Mouse (Mus musculus) CH12.LX (cell line): ENCODE results near the gene Eml6. TPM values are rescaled to one million over a fixed set of nuclear protein-coding genes. Genes with fewer than 3 reads are reported as not detected.
"Not testable (repeated sequence)": the region's sequence is repeated elsewhere in the genome, so short reads cannot be mapped to it uniquely, and the experiment has no call there.

Experiments used
- DNase-seq: peaks from one replicate; pipeline ENCODE4 v3.0.0-alpha.2; 2013; ENCODE audit errors: extremely low read depth
- H3K27ac ChIP-seq: 2 replicates; pipeline ENCODE4 v1.5.1; 2012; ENCODE audit warnings: low read depth, mild to moderate bottlenecking, control low read depth, moderate library complexity; ENCODE audit not compliant: insufficient read depth
- H3K27me3 ChIP-seq: replicated peaks from 2 replicates; pipeline ENCODE3; 2012; ENCODE audit warnings: inconsistent platforms
- H3K36me3 ChIP-seq, 2 experiments: replicated peaks in 1 of 2; 2 replicates each; pipeline versions ENCODE3 to v1.6.1; 2012; ENCODE audit warnings: inconsistent platforms in 1 of 2, low read length in 1 of 2, mild to moderate bottlenecking in 1 of 2, mixed read lengths in 1 of 2, moderate library complexity in 1 of 2; ENCODE audit not compliant: control insufficient read depth in 1 of 2, insufficient read depth in 1 of 2
- H3K4me1 ChIP-seq, 2 experiments: 2 replicates each; pipeline ENCODE4 v1.6.1; 2012; ENCODE audit warnings: inconsistent platforms in 1 of 2, moderate library complexity in 1 of 2; ENCODE audit not compliant: insufficient read depth in 2 of 2, control insufficient read depth in 1 of 2
- H3K4me2 ChIP-seq: 2 replicates; pipeline ENCODE4 v1.6.1; 2012; ENCODE audit warnings: low read depth, mild to moderate bottlenecking, control low read depth; ENCODE audit not compliant: poor library complexity, insufficient read depth, severe bottlenecking
- H3K4me3 ChIP-seq, 3 experiments: fragments of 150-350 bp in 1 of 3; sonication (generic) in 1 of 3; replicated peaks in 1 of 3; 2 replicates each; pipeline versions ENCODE3 to v1.5.1; 2011 to 2012; ENCODE audit warnings: low read depth in 2 of 3, low read length in 2 of 3, mild to moderate bottlenecking in 2 of 3, moderate library complexity in 2 of 3, control low read depth in 1 of 3, improper control_type of control experiment in 1 of 3, inconsistent platforms in 1 of 3, mixed read lengths in 1 of 3; ENCODE audit not compliant: poor library complexity in 1 of 3
- H3K79me2 ChIP-seq: replicated peaks from 2 replicates; pipeline ENCODE4 v1.6.1; 2012; ENCODE audit warnings: mild to moderate bottlenecking, moderate library complexity; ENCODE audit not compliant: control insufficient read depth, poor library complexity, insufficient read depth, severe bottlenecking; ENCODE audit errors: extremely low read depth
- H3K9ac ChIP-seq: 2 replicates; pipeline ENCODE4 v1.6.1; 2012; ENCODE audit warnings: low read depth, mild to moderate bottlenecking, control low read depth, moderate library complexity; ENCODE audit not compliant: insufficient read depth
- H3K9me3 ChIP-seq: replicated peaks from 2 replicates; pipeline ENCODE3; 2012; ENCODE audit warnings: low read length, inconsistent platforms, mixed read lengths
- BHLHE40 ChIP-seq: IDR thresholded peaks from 2 replicates; pipeline ENCODE4 v1.6.1; 2011; ENCODE audit warnings: mild to moderate bottlenecking, low read depth, low read length, improper control_type of control experiment
- CHD2 ChIP-seq: IDR thresholded peaks from 2 replicates; pipeline ENCODE4 v1.6.1; 2011; ENCODE audit warnings: low read length, improper control_type of control experiment
- ELF1 ChIP-seq: IDR thresholded peaks from 2 replicates; pipeline ENCODE4 v1.6.1; 2014; ENCODE audit warnings: low read depth, mild to moderate bottlenecking, inconsistent platforms, low read length, improper control_type of control experiment
- EP300 ChIP-seq: IDR thresholded peaks from 2 replicates; pipeline ENCODE4 v1.6.1; 2011; ENCODE audit warnings: low read length, improper control_type of control experiment
- HCFC1 ChIP-seq: IDR thresholded peaks from 2 replicates; pipeline ENCODE4 v1.6.1; 2012; ENCODE audit warnings: low read depth, mild to moderate bottlenecking, inconsistent platforms, low read length, improper control_type of control experiment
- JUND ChIP-seq: conservative IDR thresholded peaks from 2 replicates; pipeline ENCODE4 v1.6.1; 2011; ENCODE audit warnings: low read depth, low read length, improper control_type of control experiment
- MAFK ChIP-seq: IDR thresholded peaks from 2 replicates; pipeline ENCODE4 v1.6.1; 2011; ENCODE audit warnings: low read length, improper control_type of control experiment; ENCODE audit not compliant: insufficient replicate concordance
- MAZ ChIP-seq: IDR thresholded peaks from 2 replicates; pipeline ENCODE4 v1.6.1; 2012; ENCODE audit warnings: low read depth, mild to moderate bottlenecking, inconsistent platforms, low read length, improper control_type of control experiment, moderate library complexity
- MXI1 ChIP-seq: IDR thresholded peaks from 2 replicates; pipeline ENCODE4 v1.6.1; 2011; ENCODE audit warnings: mild to moderate bottlenecking, low read depth, low read length, improper control_type of control experiment
- POLR2A ChIP-seq: IDR thresholded peaks from 2 replicates; pipeline ENCODE4 v1.6.1; 2011; ENCODE audit warnings: low read depth, mild to moderate bottlenecking, improper control_type of control experiment, low read length
- RAD21 ChIP-seq: IDR thresholded peaks from 2 replicates; pipeline ENCODE4 v1.6.1; 2011; ENCODE audit warnings: low read depth, mild to moderate bottlenecking, low read length, improper control_type of control experiment, moderate library complexity
- RCOR1 ChIP-seq: conservative IDR thresholded peaks from 2 replicates; pipeline ENCODE4 v1.6.1; 2012; ENCODE audit warnings: low read depth, mild to moderate bottlenecking, inconsistent platforms, low read length, improper control_type of control experiment
- SMC3 ChIP-seq: IDR thresholded peaks from 2 replicates; pipeline ENCODE4 v1.6.1; 2011; ENCODE audit warnings: low read depth, low read length, improper control_type of control experiment
- UBTF ChIP-seq: IDR thresholded peaks from 2 replicates; pipeline ENCODE4 v1.6.1; 2012; ENCODE audit warnings: low read depth, mild to moderate bottlenecking, inconsistent platforms, low read length, improper control_type of control experiment, moderate library complexity
- USF2 ChIP-seq: conservative IDR thresholded peaks from 2 replicates; pipeline ENCODE4 v1.6.1; 2011; ENCODE audit warnings: low read depth, low read length, improper control_type of control experiment
- ZC3H11A ChIP-seq: IDR thresholded peaks from 2 replicates; pipeline ENCODE4 v1.6.1; 2012; ENCODE audit warnings: low read depth, mild to moderate bottlenecking, inconsistent platforms, low read length, improper control_type of control experiment
- ZKSCAN1 ChIP-seq: IDR thresholded peaks from 2 replicates; pipeline ENCODE4 v1.6.1; 2012; ENCODE audit warnings: low read depth, inconsistent platforms, low read length, improper control_type of control experiment, borderline replicate concordance
- dilution Hi-C: fragments of 300-500 bp; cut with MboI; formaldehyde crosslinking; loops from 2 replicates; pipeline ENCODE4 v1.14.3; 2020; ENCODE audit warnings: low sequenced_read_pairs; ENCODE audit not compliant: extremely low pct_unique_long_range_greater_than_20kb, extremely low pct_ligation_motif_present
- in situ Hi-C: fragments of 300-500 bp; cut with MboI; formaldehyde crosslinking; loops from 3 replicates; pipeline ENCODE4 v1.14.3; 2019; ENCODE audit warnings: low sequenced_read_pairs, low pct_ligation_motif_present, low pct_unique_long_range_greater_than_20kb, mixed read lengths
- polyA plus RNA-seq: library from polyadenylated mRNA; unstranded; fragments of >175 nt; gene quantifications from 2 replicates; pipeline ENCODE4 v1.2.1, GENCODE M21; 2012; ENCODE audit warnings: low read depth; ENCODE audit not compliant: insufficient read length
- total RNA-seq, 2 experiments: library from RNA; depleted of rRNA; stranded (reverse); fragments of 300-350 nt in 1 of 2; fragments of >200 nt in 1 of 2; gene quantifications; 2 replicates each; pipeline ENCODE4 v1.2.3; 2012 to 2014

The Eml6 gene
- total and polyA plus RNA-seq, 3 experiments = 3.1 to 3.7 (median 3.2) TPM

- no peak overlapping the region for H3K27ac ChIP-seq
- peaks cover 2% of the 10 kb centered on the region for H3K9me3 ChIP-seq
- H3K9ac ChIP-seq = no peak overlapping the region
- H3K79me2 ChIP-seq = no peaks in the 10 kb centered on the region
- no peak overlapping the region for H3K4me2 ChIP-seq
- H3K36me3 ChIP-seq = peaks cover 4 to 13% of the 10 kb centered on the region in 2 experiments
- no peaks in the 10 kb centered on the region for H3K27me3 ChIP-seq
- TF ChIP-seq JUND (no peak), ZKSCAN1 (no peak), MAFK (no peak), HCFC1 (no peak), UBTF (no peak), MAZ (no peak), ZC3H11A (no peak), RCOR1 (no peak), EP300 (no peak), MXI1 (no peak), USF2 (no peak), SMC3 (no peak), BHLHE40 (no peak), ELF1 (no peak), CHD2 (no peak), RAD21 (no peak), POLR2A (no peak)
- DNase-seq = no peak
- dilution Hi-C loops = no loop called here
- peaks cover 0 to 4% of the 10 kb centered on the region in 2 experiments; a peak in 1 of 4 replicates for H3K4me1 ChIP-seq
- in situ Hi-C loops = no loop called here
- H3K4me3 ChIP-seq = no peak overlapping the region
Observed at GRCm38 (mm10) chr11:29826001-29826400, 199.8 kb downstream of the Eml6 start.

- H3K9me3 ChIP-seq, H3K9ac ChIP-seq, H3K4me3 ChIP-seq, in situ Hi-C loops, H3K27me3 ChIP-seq, DNase-seq, H3K79me2 ChIP-seq, H3K4me2 ChIP-seq, H3K27ac ChIP-seq, dilution Hi-C loops, H3K4me1 ChIP-seq: not testable (repeated sequence)
- H3K36me3 ChIP-seq = peaks cover 4 to 12% of the 10 kb centered on the region in 2 experiments
Observed at GRCm38 (mm10) chr11:29825271-29825718, 200.5 kb downstream of the Eml6 start, which contains the start of gene 4931440F15Rik. Gene 4931440F15Rik, minus strand, starts transcription at chr11:29825668.

GRCm38 (mm10) chr11:29824474-29825270, 201.2 kb downstream of the Eml6 start:
- H3K79me2 ChIP-seq, H3K9me3 ChIP-seq, dilution Hi-C loops, H3K27ac ChIP-seq, H3K4me3 ChIP-seq, H3K9ac ChIP-seq, DNase-seq, in situ Hi-C loops, H3K4me1 ChIP-seq, H3K27me3 ChIP-seq, H3K4me2 ChIP-seq: not testable (repeated sequence)
- H3K36me3 ChIP-seq = peaks cover 4 to 12% of the 10 kb centered on the region in 2 experiments
